Comparison of ENCODE assay signal across 29 mouse cellular contexts in genomic region chr4:152199617-152200016, GRCm38 (mm10). TPM values are rescaled to one million over a fixed set of nuclear protein-coding genes. Genes with fewer than 3 reads are reported as not detected.
"Had no signal": no experiment of that assay in that cellular context is flagged by ENCODE, and none has a peak within 500 bp of the region (broad histone marks: within the 10 kb centered on the region; RNA-seq: fewer than 3 reads in every experiment).

No protein-coding gene starts in this region.

- H3K4me2 ChIP-seq: kidney, embryonic 15.5 days; limb, embryonic 12.5 days; limb, embryonic 15.5 days; liver, embryonic 13.5 days; neural tube, embryonic 12.5 days; neural tube, embryonic 15.5 days; stomach, embryonic 15.5 days had no signal

- DNase-seq: kidney, adult 11 months; kidney, adult 8-10 months; kidney, postnatal 10 days; kidney, postnatal 4 days; layer of hippocampus, adult 9-11 months; liver, embryonic 13.5 days; lung, adult 2 months; lung, postnatal 14 days; midbrain, embryonic 14.5 days; right cerebral cortex, adult 18-20 months; right cerebral cortex, postnatal 14 days; right cerebral cortex, postnatal 4 days; spleen, adult 18-20 months; thymus, adult 18-20 months had no signal

- H3K27me3 ChIP-seq: kidney, embryonic 15.5 days; limb, embryonic 12.5 days; limb, embryonic 15.5 days; liver, embryonic 13.5 days; megakaryocyte, embryonic 14.5 days; neural tube, embryonic 12.5 days; neural tube, embryonic 15.5 days; stomach, embryonic 15.5 days had no signal

- H3K9ac ChIP-seq: kidney, embryonic 15.5 days; limb, embryonic 12.5 days; limb, embryonic 15.5 days; liver, embryonic 13.5 days; neural tube, embryonic 12.5 days; neural tube, embryonic 15.5 days; stomach, embryonic 15.5 days had no signal

- H3K4me3 ChIP-seq: kidney, embryonic 15.5 days; limb, embryonic 12.5 days; limb, embryonic 15.5 days; liver, embryonic 13.5 days; megakaryocyte, embryonic 14.5 days; midbrain, embryonic 10.5 days; neural tube, embryonic 12.5 days; neural tube, embryonic 15.5 days; stomach, embryonic 15.5 days had no signal

- H3K9me3 ChIP-seq: kidney, embryonic 15.5 days; limb, embryonic 12.5 days; limb, embryonic 15.5 days; liver, embryonic 13.5 days; megakaryocyte, embryonic 14.5 days; midbrain, embryonic 10.5 days; neural tube, embryonic 12.5 days; neural tube, embryonic 15.5 days; stomach, embryonic 15.5 days had no signal

- H3K27ac ChIP-seq: kidney, embryonic 15.5 days; limb, embryonic 12.5 days; limb, embryonic 15.5 days; liver, embryonic 13.5 days; macrophage; neural tube, embryonic 12.5 days; neural tube, embryonic 15.5 days; stomach, embryonic 15.5 days had no signal

- H3K36me3 ChIP-seq: kidney, embryonic 15.5 days; limb, embryonic 12.5 days; limb, embryonic 15.5 days; liver, embryonic 13.5 days; midbrain, embryonic 10.5 days; neural tube, embryonic 12.5 days; neural tube, embryonic 15.5 days; stomach, embryonic 15.5 days had no signal

RNA-seq across cellular contexts. Expression of gene Hes2, which starts 41.0 kb away (rescaled TPM):
- total RNA-seq: layer of hippocampus, adult 18-20 months; layer of hippocampus, postnatal 25 days; left cerebral cortex, adult 18-20 months; left cerebral cortex, postnatal 36 days; midbrain, postnatal 0 days had no signal
- polyA plus RNA-seq: limb, embryonic 12.5 days; liver, embryonic 13.5 days; liver, embryonic 16.5 days; midbrain, embryonic 14.5 days; midbrain, postnatal 0 days; neural tube, embryonic 15.5 days had no signal

RNA-seq across cellular contexts. Expression of gene Espn, which starts 47.4 kb away (rescaled TPM):
- polyA plus RNA-seq: midbrain, embryonic 14.5 days had no signal
